Mouse (Mus musculus): ENCODE measurements around the gene Serpinb1b. TPM values are rescaled to one million over a fixed set of nuclear protein-coding genes. Genes with fewer than 3 reads are reported as not detected.

Serpinb1b gene
- polyA plus RNA-seq, 1 experiment from 2014 or later: 0.39 TPM

- 33% methylated on average over 5 of the region's 5 CpGs for WGBS
Observed at GRCm38 (mm10) chr13:33084975-33085694, 6.8 kb downstream of the Serpinb1b start.

GRCm38 (mm10) chr13:33085695-33086432 is 7.5 kb downstream of the Serpinb1b start:
- ATAC-seq (ENCODE audit: low read depth): peak; percentile 83
- H3K27ac ChIP-seq (ENCODE audit: low read length): no peak overlapping the region; the same call in 1 of the 2 replicates
- H3K9me3 ChIP-seq (ENCODE audit: control insufficient read depth, low read length): no peaks in the 10 kb centered on the region

More at GRCm38 (mm10) chr13:33084975-33085694, 6.8 kb downstream of the Serpinb1b start:
- ATAC-seq (ENCODE audit: low read depth): peak; percentile 39; the same call in 1 of the 2 replicates
- H3K4me1 ChIP-seq (replicated peaks; ENCODE audit: control insufficient read depth, insufficient read depth, low read length): peaks cover 6% of the 10 kb centered on the region
- no peak overlapping the region; the same call in 1 of the 2 replicates for H3K27ac ChIP-seq (ENCODE audit: low read length)
- H3K9ac ChIP-seq (ENCODE audit: low read length): no peak overlapping the region
- H3K27me3 ChIP-seq (ENCODE audit: control insufficient read depth, insufficient read depth, low read depth, low read length): no peaks in the 10 kb centered on the region
- H3K4me3 ChIP-seq (ENCODE audit: low read length): no peak overlapping the region
- no peak overlapping the region for H3K4me2 ChIP-seq (ENCODE audit: low read depth, low read length)
- H3K9me3 ChIP-seq (ENCODE audit: control insufficient read depth, low read length): no peaks in the 10 kb centered on the region
- no peaks in the 10 kb centered on the region for H3K36me3 ChIP-seq (ENCODE audit: control insufficient read depth, insufficient read depth, low read length)

GRCm38 (mm10) chr13:33089566-33089965 is 11.2 kb downstream of the Serpinb1b start:
- H3K9me3 ChIP-seq (ENCODE audit: control insufficient read depth, low read length): no peaks in the 10 kb centered on the region
- ATAC-seq (ENCODE audit: low read depth): no peak
- H3K36me3 ChIP-seq (ENCODE audit: control insufficient read depth, insufficient read depth, low read length): no peaks in the 10 kb centered on the region
- no peaks in the 10 kb centered on the region for H3K27me3 ChIP-seq (ENCODE audit: control insufficient read depth, insufficient read depth, low read depth, low read length)
- 39% methylated on average over 3 of the region's 3 CpGs for WGBS
- no peak overlapping the region for H3K9ac ChIP-seq (ENCODE audit: low read length)
- no peak overlapping the region for H3K4me2 ChIP-seq (ENCODE audit: low read depth, low read length)
- H3K4me3 ChIP-seq (ENCODE audit: low read length): no peak overlapping the region
- no peak overlapping the region for H3K27ac ChIP-seq (ENCODE audit: low read length)
- peaks cover 6% of the 10 kb centered on the region for H3K4me1 ChIP-seq (replicated peaks; ENCODE audit: control insufficient read depth, insufficient read depth, low read length)

More at GRCm38 (mm10) chr13:33085695-33086432, 7.5 kb downstream of the Serpinb1b start:
- H3K4me2 ChIP-seq (ENCODE audit: low read depth, low read length): no peak overlapping the region
- no peak overlapping the region for H3K9ac ChIP-seq (ENCODE audit: low read length)
- H3K4me1 ChIP-seq (replicated peaks; ENCODE audit: control insufficient read depth, insufficient read depth, low read length): peaks cover 6% of the 10 kb centered on the region
- no peaks in the 10 kb centered on the region for H3K36me3 ChIP-seq (ENCODE audit: control insufficient read depth, insufficient read depth, low read length)
- H3K4me3 ChIP-seq (ENCODE audit: low read length): no peak overlapping the region
- H3K27me3 ChIP-seq (ENCODE audit: control insufficient read depth, insufficient read depth, low read depth, low read length): no peaks in the 10 kb centered on the region

- Histone ChIP-seq H3K4me3 (ENCODE audit: low read length) (no peak overlapping the region), H3K4me1 (replicated peaks; ENCODE audit: control insufficient read depth, insufficient read depth, low read length) (peaks cover 3% of the 10 kb centered on the region), H3K9me3 (ENCODE audit: control insufficient read depth, low read length) (no peaks in the 10 kb centered on the region), H3K36me3 (ENCODE audit: control insufficient read depth, insufficient read depth, low read length) (no peaks in the 10 kb centered on the region), H3K27me3 (ENCODE audit: control insufficient read depth, insufficient read depth, low read depth, low read length) (no peaks in the 10 kb centered on the region), H3K4me2 (ENCODE audit: low read depth, low read length) (no peak overlapping the region), H3K27ac (ENCODE audit: low read length) (no peak overlapping the region), H3K9ac (ENCODE audit: low read length) (no peak overlapping the region)
- 94% methylated on average over 1 of the region's 1 CpGs for WGBS
- no peak for ATAC-seq (ENCODE audit: low read depth)
Observed at GRCm38 (mm10) chr13:33090546-33090945, 12.2 kb downstream of the Serpinb1b start.

DNA sequence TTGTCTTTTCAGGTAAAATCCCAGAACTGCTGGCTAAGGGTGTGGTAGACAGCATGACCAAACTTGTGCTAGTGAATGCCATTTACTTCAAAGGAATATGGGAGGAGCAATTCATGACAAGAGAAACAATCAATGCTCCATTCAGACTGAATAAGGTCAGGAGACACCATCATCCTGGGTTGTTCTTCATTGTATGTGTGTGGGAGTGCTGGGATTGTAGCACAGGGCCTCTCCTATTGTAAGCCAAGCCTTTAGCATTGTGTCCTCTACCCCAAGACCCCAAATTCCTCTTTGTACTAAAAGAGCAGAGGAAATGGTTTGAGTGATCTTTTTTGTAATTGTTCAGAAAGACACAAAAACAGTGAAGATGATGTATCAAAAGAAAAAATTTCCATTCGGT is 12.9 kb downstream of the Serpinb1b start:
- Histone ChIP-seq H3K27me3 (ENCODE audit: control insufficient read depth, insufficient read depth, low read depth, low read length) (no peaks in the 10 kb centered on the region), H3K27ac (ENCODE audit: low read length) (no peak overlapping the region), H3K4me2 (ENCODE audit: low read depth, low read length) (no peak overlapping the region), H3K4me1 (replicated peaks; ENCODE audit: control insufficient read depth, insufficient read depth, low read length) (0 out of 2 replicates have a peak, but pooled peaks cover 1% of the 10 kb centered on the region), H3K9me3 (ENCODE audit: control insufficient read depth, low read length) (no peaks in the 10 kb centered on the region), H3K4me3 (ENCODE audit: low read length) (no peak overlapping the region), H3K9ac (ENCODE audit: low read length) (no peak overlapping the region), H3K36me3 (ENCODE audit: control insufficient read depth, insufficient read depth, low read length) (no peaks in the 10 kb centered on the region)
- WGBS: 100% methylated on average over 1 of the region's 1 CpGs
- no peak for ATAC-seq (ENCODE audit: low read depth)

GRCm38 (mm10) chr13:33095575-33095974 is 17.2 kb downstream of the Serpinb1b start:
- no peak overlapping the region for H3K4me3 ChIP-seq (ENCODE audit: low read length)
- H3K27me3 ChIP-seq (ENCODE audit: control insufficient read depth, insufficient read depth, low read depth, low read length): no peaks in the 10 kb centered on the region
- H3K4me1 ChIP-seq (replicated peaks; ENCODE audit: control insufficient read depth, insufficient read depth, low read length): no peaks in the 10 kb centered on the region
- no peak for ATAC-seq (ENCODE audit: low read depth)
- H3K36me3 ChIP-seq (ENCODE audit: control insufficient read depth, insufficient read depth, low read length): no peaks in the 10 kb centered on the region
- 81% methylated on average over 1 of the region's 1 CpGs for WGBS
- no peak overlapping the region for H3K4me2 ChIP-seq (ENCODE audit: low read depth, low read length)
- no peaks in the 10 kb centered on the region for H3K9me3 ChIP-seq (ENCODE audit: control insufficient read depth, low read length)
- no peak overlapping the region for H3K27ac ChIP-seq (ENCODE audit: low read length)
- no peak overlapping the region for H3K9ac ChIP-seq (ENCODE audit: low read length)

DNA sequence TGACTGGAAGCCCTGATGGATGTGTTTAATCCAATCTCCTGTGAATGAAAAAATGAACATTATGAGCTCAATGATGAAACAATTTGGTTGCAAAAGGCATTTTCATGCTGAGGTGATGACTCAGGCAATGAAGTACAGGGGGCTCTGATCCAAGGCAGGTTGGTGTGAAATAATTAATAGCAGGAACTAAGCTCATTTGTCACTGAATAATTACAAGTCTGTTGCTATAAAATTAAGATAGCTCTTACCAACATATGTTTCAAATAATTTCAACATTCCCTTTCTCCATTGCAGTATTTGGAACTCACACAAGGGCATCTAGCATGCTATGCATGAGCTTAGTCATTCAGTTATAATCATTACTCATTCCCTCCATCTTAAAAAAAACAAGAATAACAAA is 27.3 kb downstream of the Serpinb1b start:
- H3K4me1 ChIP-seq (replicated peaks; ENCODE audit: control insufficient read depth, insufficient read depth, low read length): no peaks in the 10 kb centered on the region
- no peak overlapping the region for H3K4me2 ChIP-seq (ENCODE audit: low read depth, low read length)
- H3K27me3 ChIP-seq (ENCODE audit: control insufficient read depth, insufficient read depth, low read depth, low read length): no peaks in the 10 kb centered on the region
- no peaks in the 10 kb centered on the region for H3K36me3 ChIP-seq (ENCODE audit: control insufficient read depth, insufficient read depth, low read length)
- H3K4me3 ChIP-seq (ENCODE audit: low read length): no peak overlapping the region
- no peak for ATAC-seq (ENCODE audit: low read depth)
- H3K27ac ChIP-seq (ENCODE audit: low read length): no peak overlapping the region
- no peak overlapping the region for H3K9ac ChIP-seq (ENCODE audit: low read length)
- H3K9me3 ChIP-seq (ENCODE audit: control insufficient read depth, low read length): no peaks in the 10 kb centered on the region

DNA sequence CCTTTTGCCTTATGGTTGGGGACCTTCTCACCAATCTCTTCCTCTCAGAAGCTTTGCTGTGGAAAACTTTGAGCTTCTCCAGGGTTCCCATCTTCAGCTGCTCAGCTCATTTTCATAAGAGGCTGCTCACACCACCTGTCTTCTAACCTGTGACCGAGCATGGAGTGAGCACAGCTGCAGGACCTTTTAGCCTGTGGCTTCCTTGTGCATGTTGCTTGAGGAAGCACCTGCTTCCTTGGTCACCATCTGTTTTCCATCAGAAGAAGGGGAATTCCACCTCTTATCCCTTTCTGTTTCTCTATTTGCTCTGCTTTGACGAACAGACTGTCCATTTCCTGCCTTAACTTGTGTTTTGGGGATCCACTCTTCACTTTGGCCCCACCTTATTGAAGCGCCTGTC is 34.7 kb downstream of the Serpinb1b start:
- H3K36me3 ChIP-seq (ENCODE audit: control insufficient read depth, insufficient read depth, low read length): no peaks in the 10 kb centered on the region
- no peaks in the 10 kb centered on the region for H3K9me3 ChIP-seq (ENCODE audit: control insufficient read depth, low read length)
- H3K27me3 ChIP-seq (ENCODE audit: control insufficient read depth, insufficient read depth, low read depth, low read length): no peaks in the 10 kb centered on the region
- 52% methylated on average over 3 of the region's 3 CpGs for WGBS
- H3K9ac ChIP-seq (ENCODE audit: low read length): no peak overlapping the region
- H3K4me3 ChIP-seq (ENCODE audit: low read length): no peak overlapping the region
- no peak overlapping the region for H3K27ac ChIP-seq (ENCODE audit: low read length)
- no peak for ATAC-seq (ENCODE audit: low read depth)
- H3K4me1 ChIP-seq (replicated peaks; ENCODE audit: control insufficient read depth, insufficient read depth, low read length): no peaks in the 10 kb centered on the region
- H3K4me2 ChIP-seq (ENCODE audit: low read depth, low read length): no peak overlapping the region

- no peak for ATAC-seq (ENCODE audit: low read depth)
- Histone ChIP-seq H3K9me3 (ENCODE audit: control insufficient read depth, low read length) (no peaks in the 10 kb centered on the region), H3K4me3 (ENCODE audit: low read length) (no peak overlapping the region), H3K4me1 (replicated peaks; ENCODE audit: control insufficient read depth, insufficient read depth, low read length) (no peaks in the 10 kb centered on the region), H3K27ac (ENCODE audit: low read length) (no peak overlapping the region), H3K27me3 (ENCODE audit: control insufficient read depth, insufficient read depth, low read depth, low read length) (no peaks in the 10 kb centered on the region), H3K9ac (ENCODE audit: low read length) (no peak overlapping the region), H3K4me2 (ENCODE audit: low read depth, low read length) (no peak overlapping the region), H3K36me3 (ENCODE audit: control insufficient read depth, insufficient read depth, low read length) (no peaks in the 10 kb centered on the region)
- 88% methylated on average over 2 of the region's 2 CpGs for WGBS
Observed at GRCm38 (mm10) chr13:33137717-33138116, 59.3 kb downstream of the Serpinb1b start.
